Mouse (Mus musculus): ENCODE data around the gene Gm13693.
"Not testable (repeated sequence)": the region's sequence is repeated elsewhere in the genome, so short reads cannot be mapped to it uniquely, and the experiment has no call there.

Gm13693 gene

GRCm38 (mm10) chr2:83961203-83961602 lies at the start of gene Gm13693:
TSS of gene Gm13693 (plus strand) at chr2:83961503.
- not testable (repeated sequence) for DNase-seq (ENCODE audit: low spot score)

- peak; percentile 74 for DNase-seq (ENCODE audit: low spot score)
Observed at GRCm38 (mm10) chr2:83929478-83930088, 31.7 kb upstream of the Gm13693 start.

- peak; percentile 25 for DNase-seq (ENCODE audit: low spot score)
Observed at GRCm38 (mm10) chr2:83940931-83941361, 20.4 kb upstream of the Gm13693 start, which contains the start of gene Zswim2. TSS of gene Zswim2 (minus strand) at chr2:83941228.

GRCm38 (mm10) chr2:83941378-83941777 lies 19.9 kb upstream of the Gm13693 start:
- no peak for DNase-seq (ENCODE audit: low spot score)

GRCm38 (mm10) chr2:83941792-83942191 lies 19.5 kb upstream of the Gm13693 start:
- DNase-seq (ENCODE audit: low spot score) = no peak

- not testable (repeated sequence) for DNase-seq (ENCODE audit: low spot score)
Observed at GRCm38 (mm10) chr2:83955393-83955792, 5.9 kb upstream of the Gm13693 start, which contains the start of gene Gm13698. TSS of gene Gm13698 (plus strand) at chr2:83955693.

- DNase-seq (ENCODE audit: low spot score) = not testable (repeated sequence)
Observed at GRCm38 (mm10) chr2:83967013-83967412, 5.7 kb downstream of the Gm13693 start, which contains the start of gene Gm13695. TSS of gene Gm13695 (plus strand) at chr2:83967313.

GRCm38 (mm10) chr2:83972823-83973222 lies 11.5 kb downstream of the Gm13693 start, which contains the start of gene Gm13696:
TSS of gene Gm13696 (plus strand) at chr2:83973123.
- DNase-seq (ENCODE audit: low spot score) = not testable (repeated sequence)

GRCm38 (mm10) chr2:83978633-83979032 lies 17.3 kb downstream of the Gm13693 start, which contains the start of gene Gm13694:
TSS of gene Gm13694 (plus strand) at chr2:83978933.
- not testable (repeated sequence) for DNase-seq (ENCODE audit: low spot score)

GRCm38 (mm10) chr2:83984443-83984842 lies 23.1 kb downstream of the Gm13693 start, which contains the start of gene Gm13697:
TSS of gene Gm13697 (plus strand) at chr2:83984743.
- DNase-seq (ENCODE audit: low spot score) = not testable (repeated sequence)

GRCm38 (mm10) chr2:83990253-83990652 lies 28.9 kb downstream of the Gm13693 start, which contains the start of gene Gm13691:
TSS of gene Gm13691 (plus strand) at chr2:83990553.
- DNase-seq (ENCODE audit: low spot score) = not testable (repeated sequence)

GRCm38 (mm10) chr2:83993639-83994255 lies 32.4 kb downstream of the Gm13693 start:
- DNase-seq (ENCODE audit: low spot score) = peak; percentile 77

GRCm38 (mm10) chr2:83994526-83994925 lies 33.2 kb downstream of the Gm13693 start:
- DNase-seq (ENCODE audit: low spot score) = peak; percentile 34

GRCm38 (mm10) chr2:84008913-84009312 lies 47.6 kb downstream of the Gm13693 start:
- no peak for DNase-seq (ENCODE audit: low spot score)

- DNase-seq (ENCODE audit: low spot score) = no peak
Observed at GRCm38 (mm10) chr2:84009818-84010217, 48.5 kb downstream of the Gm13693 start.
